Mouse (Mus musculus) limb, embryonic 11.5 days (tissue): Measurements from ENCODE around the gene Gorasp1. TPM values are rescaled to one million over a fixed set of nuclear protein-coding genes. Genes with fewer than 3 reads are reported as not detected.

Source experiments
- ATAC-seq: fragments of 200-750 bp; cut with Nextera tagmentation; 2 replicates; pipeline ENCODE4 v1.8.0; 2017; ENCODE audit warnings: low read depth; ENCODE audit not compliant: insufficient number of reproducible peaks, low FRiP score, low TSS enrichment
- DNase-seq: peaks from one replicate; pipeline ENCODE4 v3.0.0-alpha.2; 2015; ENCODE audit warnings: low spot score
- H3K27ac ChIP-seq: fragments of 300-500 bp; sonication (generic); replicated peaks from 2 replicates; pipeline ENCODE4 v1.5.1; 2014; ENCODE audit warnings: low read depth, mild to moderate bottlenecking, low read length
- H3K27me3 ChIP-seq: fragments of 300-500 bp; sonication (generic); 2 replicates; pipeline ENCODE4 v1.6.1; 2014; ENCODE audit warnings: mild to moderate bottlenecking, low read length, mixed read lengths; ENCODE audit not compliant: control insufficient read depth, insufficient read depth
- H3K36me3 ChIP-seq: fragments of 300-500 bp; sonication (generic); 2 replicates; pipeline ENCODE4 v1.6.1; 2014; ENCODE audit warnings: mild to moderate bottlenecking, low read length, moderate library complexity, mixed read lengths; ENCODE audit not compliant: control insufficient read depth, insufficient read depth
- H3K4me1 ChIP-seq: fragments of 300-500 bp; sonication (generic); 2 replicates; pipeline ENCODE4 v1.6.1; 2014; ENCODE audit warnings: low read length, mixed read lengths; ENCODE audit not compliant: control insufficient read depth, insufficient read depth
- H3K4me2 ChIP-seq: fragments of 300-500 bp; sonication (generic); 2 replicates; pipeline ENCODE4 v1.6.1; 2014; ENCODE audit warnings: low read depth, mild to moderate bottlenecking, moderate library complexity; ENCODE audit not compliant: severe bottlenecking
- H3K4me3 ChIP-seq: fragments of 300-500 bp; sonication (generic); 2 replicates; pipeline ENCODE4 v1.5.1; 2014; ENCODE audit warnings: low read depth, low read length
- H3K9ac ChIP-seq: fragments of 300-500 bp; sonication (generic); 2 replicates; pipeline ENCODE4 v1.6.1; 2014; ENCODE audit warnings: mild to moderate bottlenecking, low read length
- H3K9me3 ChIP-seq: fragments of 300-500 bp; sonication (generic); 2 replicates; pipeline ENCODE4 v1.6.1; 2016; ENCODE audit warnings: low read length; ENCODE audit not compliant: control insufficient read depth
- WGBS: fragments of 180-500 bp; shearing (Covaris S2); extraction: QIAGEN DNeasy Blood & Tissue Kit; methylation state at CpG from one replicate; pipeline ENCODE4 v1.1.7; 2014; 5-methylcytosine and 5-hydroxymethylcytosine counted together
- polyA plus RNA-seq: library from polyadenylated mRNA; unstranded; fragments of >200 nt; fragmentation: Nextera tagmentation; extraction: Ambion mirVana; gene quantifications from 2 replicates; pipeline ENCODE4 v1.2.1, GENCODE M21; 2014

Gorasp1 gene
- polyA plus RNA-seq, 1 experiment from 2014 or later: 23.3 TPM

- Histone ChIP-seq H3K36me3 (peaks cover 14% of the 10 kb centered on the region), H3K9me3 (no peaks in the 10 kb centered on the region), H3K27me3 (no peaks in the 10 kb centered on the region), H3K4me3 (no peak overlapping the region), H3K4me1 (peaks cover 27% of the 10 kb centered on the region), H3K9ac (no peak overlapping the region), H3K27ac (no peak overlapping the region), H3K4me2 (no peak overlapping the region)
- DNase-seq (no peak), ATAC-seq (no peak)
- WGBS: 98% methylated on average over 4 of the region's 4 CpGs
Measured at GRCm38 (mm10) chr9:119975286-119975685, 37.9 kb upstream of the Gorasp1 start.

- Histone ChIP-seq H3K27me3 (no peaks in the 10 kb centered on the region), H3K36me3 (peaks cover 14% of the 10 kb centered on the region)
- WGBS: 87% methylated on average over 5 of the region's 5 CpGs
Measured at GRCm38 (mm10) chr9:119974609-119975008, 37.2 kb upstream of the Gorasp1 start.

GRCm38 (mm10) chr9:119973869-119974520 lies 36.6 kb upstream of the Gorasp1 start:
- Histone ChIP-seq H3K9ac (no peak overlapping the region), H3K4me3 (no peak overlapping the region), H3K4me2 (no peak overlapping the region), H3K36me3 (peaks cover 14% of the 10 kb centered on the region), H3K27ac (no peak overlapping the region), H3K4me1 (peaks cover 21% of the 10 kb centered on the region), H3K9me3 (no peaks in the 10 kb centered on the region), H3K27me3 (no peaks in the 10 kb centered on the region)
- DNase-seq (no peak), ATAC-seq (no peak)
- 92% methylated on average over 27 of the region's 27 CpGs for WGBS

More at GRCm38 (mm10) chr9:119974609-119975008, 37.2 kb upstream of the Gorasp1 start:
- DNase-seq: no peak
- no peak overlapping the region for H3K9ac ChIP-seq
- no peaks in the 10 kb centered on the region for H3K9me3 ChIP-seq
- H3K27ac ChIP-seq: no peak overlapping the region
- no peak for ATAC-seq
- H3K4me2 ChIP-seq: no peak overlapping the region
- peaks cover 23% of the 10 kb centered on the region for H3K4me1 ChIP-seq
- H3K4me3 ChIP-seq: no peak overlapping the region

- 94% methylated on average over 23 of the region's 23 CpGs for WGBS
- no peak overlapping the region for H3K4me3 ChIP-seq
- no peaks in the 10 kb centered on the region for H3K27me3 ChIP-seq
- no peak for ATAC-seq
- no peak overlapping the region for H3K4me2 ChIP-seq
- H3K4me1 ChIP-seq: peaks cover 15% of the 10 kb centered on the region
- no peak overlapping the region for H3K9ac ChIP-seq
- H3K27ac ChIP-seq: no peak overlapping the region
- no peaks in the 10 kb centered on the region for H3K9me3 ChIP-seq
- peaks cover 14% of the 10 kb centered on the region for H3K36me3 ChIP-seq
- no peak for DNase-seq
Measured at GRCm38 (mm10) chr9:119973281-119973680, 35.9 kb upstream of the Gorasp1 start.

- no peak overlapping the region for H3K4me2 ChIP-seq
Measured at GRCm38 (mm10) chr9:119972582-119972981, 35.2 kb upstream of the Gorasp1 start.

GRCm38 (mm10) chr9:119972166-119972565 lies 34.8 kb upstream of the Gorasp1 start:
- H3K36me3 ChIP-seq: peaks cover 14% of the 10 kb centered on the region
- H3K4me3 ChIP-seq: no peak overlapping the region
- DNase-seq (no peak), ATAC-seq (no peak)
- H3K27ac ChIP-seq: no peak overlapping the region
- H3K9ac ChIP-seq: no peak overlapping the region
- no peaks in the 10 kb centered on the region for H3K27me3 ChIP-seq
- no peak overlapping the region for H3K4me2 ChIP-seq
- 97% methylated on average over 10 of the region's 10 CpGs for WGBS
- no peaks in the 10 kb centered on the region for H3K9me3 ChIP-seq
- peaks cover 7% of the 10 kb centered on the region for H3K4me1 ChIP-seq

More at GRCm38 (mm10) chr9:119972582-119972981, 35.2 kb upstream of the Gorasp1 start:
- no peak overlapping the region for H3K9ac ChIP-seq
- DNase-seq (no peak), ATAC-seq (no peak)
- H3K27ac ChIP-seq: no peak overlapping the region
- H3K4me3 ChIP-seq: no peak overlapping the region
- no peaks in the 10 kb centered on the region for H3K27me3 ChIP-seq
- H3K4me1 ChIP-seq: peaks cover 11% of the 10 kb centered on the region
- H3K9me3 ChIP-seq: no peaks in the 10 kb centered on the region
- peaks cover 14% of the 10 kb centered on the region for H3K36me3 ChIP-seq
- 89% methylated on average over 12 of the region's 12 CpGs for WGBS

- 88% methylated on average over 7 of the region's 7 CpGs for WGBS
- H3K36me3 ChIP-seq: peaks cover 14% of the 10 kb centered on the region
- no peaks in the 10 kb centered on the region for H3K9me3 ChIP-seq
- no peak for ATAC-seq
- no peak overlapping the region for H3K4me3 ChIP-seq
- H3K9ac ChIP-seq: no peak overlapping the region; the same call in 1 of the 2 replicates
- no peaks in the 10 kb centered on the region for H3K27me3 ChIP-seq
- H3K4me1 ChIP-seq: no peaks in the 10 kb centered on the region
- no peak for DNase-seq
- no peak overlapping the region for H3K4me2 ChIP-seq
- H3K27ac ChIP-seq: no peak overlapping the region
Measured at GRCm38 (mm10) chr9:119970763-119971656, 33.6 kb upstream of the Gorasp1 start.

- H3K9ac ChIP-seq: no peak overlapping the region; the same call in 1 of the 2 replicates
- ATAC-seq: no peak
- H3K27ac ChIP-seq: no peak overlapping the region
- H3K36me3 ChIP-seq: peaks cover 14% of the 10 kb centered on the region
- H3K4me1 ChIP-seq: no peaks in the 10 kb centered on the region
- WGBS: 34% methylated on average over 6 of the region's 6 CpGs
- H3K4me2 ChIP-seq: no peak overlapping the region
- H3K27me3 ChIP-seq: no peaks in the 10 kb centered on the region
- DNase-seq: peak; percentile 65
- H3K4me3 ChIP-seq: no peak overlapping the region
- H3K9me3 ChIP-seq: no peaks in the 10 kb centered on the region
Measured at GRCm38 (mm10) chr9:119970221-119970620, 32.9 kb upstream of the Gorasp1 start.
